Mouse (Mus musculus) CH12.LX (cell line): ENCODE measurements at regions not wholly inside any gene's neighbourhood (a gene's known extent, or its start where the extent isn't known, plus 50 kb on each side); places are given as distances from the start of the nearest gene placed in this dataset.

Source experiments
- DNase-seq: peaks from one replicate; pipeline ENCODE4 v3.0.0-alpha.2; 2013; ENCODE audit errors: extremely low read depth
- H3K27ac ChIP-seq: 2 replicates; pipeline ENCODE4 v1.5.1; 2012; ENCODE audit warnings: low read depth, mild to moderate bottlenecking, control low read depth, moderate library complexity; ENCODE audit not compliant: insufficient read depth
- H3K27me3 ChIP-seq: replicated peaks from 2 replicates; pipeline ENCODE3; 2012; ENCODE audit warnings: inconsistent platforms
- H3K36me3 ChIP-seq, 2 experiments: replicated peaks in 1 of 2; 2 replicates each; pipeline versions ENCODE3 to v1.6.1; 2012; ENCODE audit warnings: inconsistent platforms in 1 of 2, low read length in 1 of 2, mild to moderate bottlenecking in 1 of 2, mixed read lengths in 1 of 2, moderate library complexity in 1 of 2; ENCODE audit not compliant: control insufficient read depth in 1 of 2, insufficient read depth in 1 of 2
- H3K4me1 ChIP-seq, 2 experiments: 2 replicates each; pipeline ENCODE4 v1.6.1; 2012; ENCODE audit warnings: inconsistent platforms in 1 of 2, moderate library complexity in 1 of 2; ENCODE audit not compliant: insufficient read depth in 2 of 2, control insufficient read depth in 1 of 2
- H3K4me2 ChIP-seq: 2 replicates; pipeline ENCODE4 v1.6.1; 2012; ENCODE audit warnings: low read depth, mild to moderate bottlenecking, control low read depth; ENCODE audit not compliant: poor library complexity, insufficient read depth, severe bottlenecking
- H3K4me3 ChIP-seq, 3 experiments: fragments of 150-350 bp in 1 of 3; sonication (generic) in 1 of 3; replicated peaks in 1 of 3; 2 replicates each; pipeline versions ENCODE3 to v1.5.1; 2011 to 2012; ENCODE audit warnings: low read depth in 2 of 3, low read length in 2 of 3, mild to moderate bottlenecking in 2 of 3, moderate library complexity in 2 of 3, control low read depth in 1 of 3, improper control_type of control experiment in 1 of 3, inconsistent platforms in 1 of 3, mixed read lengths in 1 of 3; ENCODE audit not compliant: poor library complexity in 1 of 3
- H3K79me2 ChIP-seq: replicated peaks from 2 replicates; pipeline ENCODE4 v1.6.1; 2012; ENCODE audit warnings: mild to moderate bottlenecking, moderate library complexity; ENCODE audit not compliant: control insufficient read depth, poor library complexity, insufficient read depth, severe bottlenecking; ENCODE audit errors: extremely low read depth
- H3K9ac ChIP-seq: 2 replicates; pipeline ENCODE4 v1.6.1; 2012; ENCODE audit warnings: low read depth, mild to moderate bottlenecking, control low read depth, moderate library complexity; ENCODE audit not compliant: insufficient read depth
- H3K9me3 ChIP-seq: replicated peaks from 2 replicates; pipeline ENCODE3; 2012; ENCODE audit warnings: low read length, inconsistent platforms, mixed read lengths
- BHLHE40 ChIP-seq: IDR thresholded peaks from 2 replicates; pipeline ENCODE4 v1.6.1; 2011; ENCODE audit warnings: mild to moderate bottlenecking, low read depth, low read length, improper control_type of control experiment
- CHD1 ChIP-seq: IDR thresholded peaks from 2 replicates; pipeline ENCODE4 v1.6.1; 2012; ENCODE audit warnings: low read depth, low read length, improper control_type of control experiment, inconsistent platforms
- E2F4 ChIP-seq: IDR thresholded peaks from 2 replicates; pipeline ENCODE4 v1.6.1; 2011; ENCODE audit warnings: low read depth, low read length, improper control_type of control experiment; ENCODE audit not compliant: insufficient replicate concordance
- ELF1 ChIP-seq: IDR thresholded peaks from 2 replicates; pipeline ENCODE4 v1.6.1; 2014; ENCODE audit warnings: low read depth, mild to moderate bottlenecking, inconsistent platforms, low read length, improper control_type of control experiment
- EP300 ChIP-seq: IDR thresholded peaks from 2 replicates; pipeline ENCODE4 v1.6.1; 2011; ENCODE audit warnings: low read length, improper control_type of control experiment
- ETS1 ChIP-seq: conservative IDR thresholded peaks from 2 replicates; pipeline ENCODE4 v1.6.1; 2012; ENCODE audit warnings: low read depth, mild to moderate bottlenecking, inconsistent platforms, low read length, improper control_type of control experiment, moderate library complexity
- HCFC1 ChIP-seq: IDR thresholded peaks from 2 replicates; pipeline ENCODE4 v1.6.1; 2012; ENCODE audit warnings: low read depth, mild to moderate bottlenecking, inconsistent platforms, low read length, improper control_type of control experiment
- IRF4 ChIP-seq: IDR thresholded peaks from 2 replicates; pipeline ENCODE4 v1.6.1; 2014; ENCODE audit warnings: low read depth, mild to moderate bottlenecking, inconsistent platforms, low read length, improper control_type of control experiment
- JUN ChIP-seq: IDR thresholded peaks from 2 replicates; pipeline ENCODE4 v1.6.1; 2011; ENCODE audit warnings: low read depth, mild to moderate bottlenecking, low read length, improper control_type of control experiment, moderate library complexity; ENCODE audit not compliant: insufficient read depth
- JUND ChIP-seq: conservative IDR thresholded peaks from 2 replicates; pipeline ENCODE4 v1.6.1; 2011; ENCODE audit warnings: low read depth, low read length, improper control_type of control experiment
- MAX ChIP-seq: IDR thresholded peaks from 2 replicates; pipeline ENCODE4 v1.6.1; 2011; ENCODE audit warnings: low read length, improper control_type of control experiment
- MEF2A ChIP-seq: IDR thresholded peaks from 2 replicates; pipeline ENCODE4 v1.6.1; 2014; ENCODE audit warnings: low read depth, mild to moderate bottlenecking, inconsistent platforms, low read length, improper control_type of control experiment, borderline replicate concordance
- NELFE ChIP-seq: IDR thresholded peaks from 2 replicates; pipeline ENCODE4 v1.6.1; 2011; ENCODE audit warnings: low read depth, low read length, improper control_type of control experiment
- NRF1 ChIP-seq: IDR thresholded peaks from 2 replicates; pipeline ENCODE4 v1.6.1; 2014; ENCODE audit warnings: low read depth, mild to moderate bottlenecking, inconsistent platforms, low read length, improper control_type of control experiment, moderate library complexity
- PAX5 ChIP-seq: IDR thresholded peaks from 2 replicates; pipeline ENCODE4 v1.6.1; 2012; ENCODE audit warnings: low read length, inconsistent platforms, mixed read lengths
- POLR2A ChIP-seq: IDR thresholded peaks from 2 replicates; pipeline ENCODE4 v1.6.1; 2011; ENCODE audit warnings: low read depth, mild to moderate bottlenecking, improper control_type of control experiment, low read length
- POLR2AphosphoS2 ChIP-seq: IDR thresholded peaks from 2 replicates; pipeline ENCODE4 v1.6.1; 2011; ENCODE audit warnings: low read depth, low read length, improper control_type of control experiment
- RAD21 ChIP-seq: IDR thresholded peaks from 2 replicates; pipeline ENCODE4 v1.6.1; 2011; ENCODE audit warnings: low read depth, mild to moderate bottlenecking, low read length, improper control_type of control experiment, moderate library complexity
- RCOR1 ChIP-seq: conservative IDR thresholded peaks from 2 replicates; pipeline ENCODE4 v1.6.1; 2012; ENCODE audit warnings: low read depth, mild to moderate bottlenecking, inconsistent platforms, low read length, improper control_type of control experiment
- SIN3A ChIP-seq: IDR thresholded peaks from 2 replicates; pipeline ENCODE4 v1.6.1; 2012; ENCODE audit warnings: low read length, improper control_type of control experiment, inconsistent platforms
- SMC3 ChIP-seq: IDR thresholded peaks from 2 replicates; pipeline ENCODE4 v1.6.1; 2011; ENCODE audit warnings: low read depth, low read length, improper control_type of control experiment
- UBTF ChIP-seq: IDR thresholded peaks from 2 replicates; pipeline ENCODE4 v1.6.1; 2012; ENCODE audit warnings: low read depth, mild to moderate bottlenecking, inconsistent platforms, low read length, improper control_type of control experiment, moderate library complexity
- USF1 ChIP-seq: IDR thresholded peaks from 2 replicates; pipeline ENCODE4 v1.6.1; 2014; ENCODE audit warnings: low read depth, mild to moderate bottlenecking, inconsistent platforms, low read length, improper control_type of control experiment
- USF2 ChIP-seq: conservative IDR thresholded peaks from 2 replicates; pipeline ENCODE4 v1.6.1; 2011; ENCODE audit warnings: low read depth, low read length, improper control_type of control experiment
- ZC3H11A ChIP-seq: IDR thresholded peaks from 2 replicates; pipeline ENCODE4 v1.6.1; 2012; ENCODE audit warnings: low read depth, mild to moderate bottlenecking, inconsistent platforms, low read length, improper control_type of control experiment
- ZNF384 ChIP-seq: IDR thresholded peaks from 2 replicates; pipeline ENCODE4 v1.6.1; 2012; ENCODE audit warnings: low read depth, low read length, improper control_type of control experiment, inconsistent platforms
- dilution Hi-C: fragments of 300-500 bp; cut with MboI; formaldehyde crosslinking; loops from 2 replicates; pipeline ENCODE4 v1.14.3; 2020; ENCODE audit warnings: low sequenced_read_pairs; ENCODE audit not compliant: extremely low pct_unique_long_range_greater_than_20kb, extremely low pct_ligation_motif_present
- in situ Hi-C: fragments of 300-500 bp; cut with MboI; formaldehyde crosslinking; loops from 3 replicates; pipeline ENCODE4 v1.14.3; 2019; ENCODE audit warnings: low sequenced_read_pairs, low pct_ligation_motif_present, low pct_unique_long_range_greater_than_20kb, mixed read lengths

- no peaks in the 10 kb centered on the region for H3K79me2 ChIP-seq
- no peaks in the 10 kb centered on the region for H3K4me1 ChIP-seq
- H3K27me3 ChIP-seq, result no peaks in the 10 kb centered on the region
- no peak overlapping the region for H3K27ac ChIP-seq
- DNase-seq, result no peak
- TF ChIP-seq SMC3 (no peak), POLR2A (no peak), E2F4 (no peak), POLR2AphosphoS2 (no peak), MEF2A (no peak), ZNF384 (no peak), EP300 (no peak), ETS1 (no peak), MAX (no peak), RAD21 (no peak), CHD1 (no peak), SIN3A (no peak), NRF1 (no peak), IRF4 (no peak), ELF1 (no peak), NELFE (no peak), UBTF (no peak)
- H3K4me2 ChIP-seq, result no peak overlapping the region
- H3K36me3 ChIP-seq, result no peaks in the 10 kb centered on the region
- in situ Hi-C loops (no loop called here), dilution Hi-C loops (no loop called here)
- H3K9me3 ChIP-seq, result peaks cover 47% of the 10 kb centered on the region
- H3K4me3 ChIP-seq, result no peak overlapping the region
- no peak overlapping the region for H3K9ac ChIP-seq
Measured at GRCm38 (mm10) chr4:81116411-81116810, 206.0 kb downstream of the Lurap1l start.

GRCm38 (mm10) chr4:81124155-81124554 lies 213.7 kb downstream of the Lurap1l start:
- H3K36me3 ChIP-seq, result no peaks in the 10 kb centered on the region
- no peak overlapping the region for H3K4me3 ChIP-seq
- in situ Hi-C loops, result no loop called here
- no peaks in the 10 kb centered on the region for H3K4me1 ChIP-seq
- DNase-seq, result no peak
- peaks cover 57% of the 10 kb centered on the region for H3K9me3 ChIP-seq
- H3K79me2 ChIP-seq, result no peaks in the 10 kb centered on the region
- H3K27me3 ChIP-seq, result no peaks in the 10 kb centered on the region
- H3K4me2 ChIP-seq, result no peak overlapping the region
- TF ChIP-seq RAD21, result no peak
- no peak for TF ChIP-seq BHLHE40
- TF ChIP-seq RCOR1, result no peak
- TF ChIP-seq MAX, result no peak
- no peak for TF ChIP-seq POLR2AphosphoS2
- TF ChIP-seq JUN, result no peak
- no peak for TF ChIP-seq ZC3H11A
- no peak for TF ChIP-seq USF1
- TF ChIP-seq E2F4, result no peak
- no peak for TF ChIP-seq SIN3A
- no peak for TF ChIP-seq HCFC1
- TF ChIP-seq POLR2A, result no peak
- TF ChIP-seq PAX5, result no peak
- no peak for TF ChIP-seq JUND
- TF ChIP-seq USF2, result no peak
- no peak for TF ChIP-seq ETS1
- dilution Hi-C loops, result no loop called here
- H3K9ac ChIP-seq, result no peak overlapping the region
- no peak overlapping the region for H3K27ac ChIP-seq
